Mouse (Mus musculus): ENCODE measurements around the gene Tarsl2. TPM values are rescaled to one million over a fixed set of nuclear protein-coding genes. Genes with fewer than 3 reads are reported as not detected.

The Tarsl2 gene
- polyA plus RNA-seq, 1 experiment = 3.3 TPM

DNA sequence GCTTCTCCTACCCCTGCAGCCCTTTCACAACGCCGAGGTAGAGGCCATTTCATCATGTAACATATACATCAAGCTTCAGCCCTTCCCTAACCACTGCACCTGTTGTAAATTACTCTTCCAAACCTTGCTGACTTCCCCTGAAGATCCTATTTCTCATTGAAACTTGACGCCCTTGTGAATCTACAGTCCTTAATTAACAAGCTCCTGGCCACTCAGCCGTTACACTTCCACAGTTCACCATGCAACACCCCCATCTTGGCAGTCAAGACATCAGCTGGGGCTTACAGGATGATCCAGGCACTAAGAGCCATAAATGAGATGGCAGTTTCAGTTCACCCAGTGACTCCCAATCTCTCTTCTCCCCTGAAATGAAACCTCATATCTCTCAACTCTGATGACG is 31.0 kb upstream of the Tarsl2 start:
- Histone ChIP-seq H3ac (ENCODE audit: control insufficient read depth, insufficient read length, low read depth) (no peak overlapping the region), H3K4me3 (ENCODE audit: insufficient read depth, poor library complexity, severe bottlenecking) (no peak overlapping the region), H3K36me3 (ENCODE audit: control insufficient read depth, insufficient read depth) (no peaks in the 10 kb centered on the region), H3K79me2 (ENCODE audit: control insufficient read depth, insufficient read depth) (no peaks in the 10 kb centered on the region), H3K27me3 (ENCODE audit: control insufficient read depth, insufficient read depth, insufficient read length) (peaks cover 3% of the 10 kb centered on the region), H3K79me3 (ENCODE audit: low read depth) (no peaks in the 10 kb centered on the region)
- TF ChIP-seq MAX (IDR thresholded peaks at IDR 0.05) (no peak), MYOG (IDR thresholded peaks at IDR 0.05; ENCODE audit: control insufficient read depth, extremely low read depth, insufficient read length) (no peak), MYOD1 (IDR thresholded peaks at IDR 0.05; ENCODE audit: control insufficient read depth, insufficient read length, low read depth) (no peak), USF1 (IDR thresholded peaks at IDR 0.05; ENCODE audit: low read depth) (no peak), CEBPB (IDR thresholded peaks at IDR 0.05; ENCODE audit: low read depth) (no peak), CTCF (IDR thresholded peaks at IDR 0.05; ENCODE audit: control insufficient read depth, insufficient read depth, insufficient read length) (no peak), FOSL1 (IDR thresholded peaks at IDR 0.05; ENCODE audit: insufficient read depth, low read length, poor library complexity, severe bottlenecking) (no peak)

- Histone ChIP-seq H3K27me3 (ENCODE audit: control insufficient read depth, insufficient read depth, insufficient read length) (peaks cover 25% of the 10 kb centered on the region), H3K36me3 (ENCODE audit: control insufficient read depth, insufficient read depth) (no peaks in the 10 kb centered on the region), H3K4me3 (ENCODE audit: insufficient read depth, poor library complexity, severe bottlenecking) (no peak overlapping the region), H3K79me3 (ENCODE audit: low read depth) (no peaks in the 10 kb centered on the region), H3K79me2 (ENCODE audit: control insufficient read depth, insufficient read depth) (no peaks in the 10 kb centered on the region), H3ac (ENCODE audit: control insufficient read depth, insufficient read length, low read depth) (no peak overlapping the region)
- TF ChIP-seq MYOG (IDR thresholded peaks at IDR 0.05; ENCODE audit: control insufficient read depth, extremely low read depth, insufficient read length) = no peak
- no peak for TF ChIP-seq USF1 (IDR thresholded peaks at IDR 0.05; ENCODE audit: low read depth)
- TF ChIP-seq MYOD1 (IDR thresholded peaks at IDR 0.05; ENCODE audit: control insufficient read depth, insufficient read length, low read depth) = no peak
- no peak for TF ChIP-seq CTCF (IDR thresholded peaks at IDR 0.05; ENCODE audit: control insufficient read depth, insufficient read depth, insufficient read length)
- TF ChIP-seq FOSL1 (IDR thresholded peaks at IDR 0.05; ENCODE audit: insufficient read depth, low read length, poor library complexity, severe bottlenecking) = no peak
Observed at GRCm38 (mm10) chr7:65618751-65619150, 25.9 kb upstream of the Tarsl2 start.

- TF ChIP-seq CTCF (IDR thresholded peaks at IDR 0.05; ENCODE audit: control insufficient read depth, insufficient read depth, insufficient read length) (no peak), MYOD1 (IDR thresholded peaks at IDR 0.05; ENCODE audit: control insufficient read depth, insufficient read length, low read depth) (no peak), MYOG (IDR thresholded peaks at IDR 0.05; ENCODE audit: control insufficient read depth, extremely low read depth, insufficient read length) (no peak), USF1 (IDR thresholded peaks at IDR 0.05; ENCODE audit: low read depth) (no peak), CEBPB (IDR thresholded peaks at IDR 0.05; ENCODE audit: low read depth) (no peak), MAX (IDR thresholded peaks at IDR 0.05) (no peak), FOSL1 (IDR thresholded peaks at IDR 0.05; ENCODE audit: insufficient read depth, low read length, poor library complexity, severe bottlenecking) (no peak)
- H3K27me3 ChIP-seq (ENCODE audit: control insufficient read depth, insufficient read depth, insufficient read length) = peaks cover 27% of the 10 kb centered on the region
- no peaks in the 10 kb centered on the region for H3K79me2 ChIP-seq (ENCODE audit: control insufficient read depth, insufficient read depth)
- H3K36me3 ChIP-seq (ENCODE audit: control insufficient read depth, insufficient read depth) = no peaks in the 10 kb centered on the region
- H3K79me3 ChIP-seq (ENCODE audit: low read depth) = no peaks in the 10 kb centered on the region
- no peak overlapping the region for H3K4me3 ChIP-seq (ENCODE audit: insufficient read depth, poor library complexity, severe bottlenecking)
- no peak overlapping the region for H3ac ChIP-seq (ENCODE audit: control insufficient read depth, insufficient read length, low read depth)
Observed at GRCm38 (mm10) chr7:65620746-65621145, 24.0 kb upstream of the Tarsl2 start.

DNA sequence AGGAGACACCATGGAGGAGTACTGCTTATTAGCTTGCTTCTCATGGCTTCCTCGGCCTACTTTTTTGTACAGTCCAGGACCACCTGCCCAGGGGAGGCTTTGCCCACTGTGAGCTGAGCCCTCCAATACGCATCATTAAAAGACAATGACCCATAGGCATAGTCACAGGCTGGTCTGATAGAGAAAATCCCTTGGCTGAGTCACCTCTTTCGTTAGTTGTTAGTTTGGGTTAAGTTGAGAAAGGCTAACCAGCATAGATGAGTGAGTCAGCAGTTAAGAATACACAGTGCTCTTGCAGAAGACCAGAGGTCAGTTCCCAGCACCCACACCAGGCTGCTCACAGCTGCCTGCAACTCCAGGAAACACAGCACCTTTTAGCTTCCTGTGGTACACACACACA is 21.4 kb upstream of the Tarsl2 start:
- Histone ChIP-seq H3K36me3 (ENCODE audit: control insufficient read depth, insufficient read depth) (no peaks in the 10 kb centered on the region), H3K4me3 (ENCODE audit: insufficient read depth, poor library complexity, severe bottlenecking) (no peak overlapping the region), H3K79me2 (ENCODE audit: control insufficient read depth, insufficient read depth) (no peaks in the 10 kb centered on the region), H3K27me3 (ENCODE audit: control insufficient read depth, insufficient read depth, insufficient read length) (peaks cover 24% of the 10 kb centered on the region), H3ac (ENCODE audit: control insufficient read depth, insufficient read length, low read depth) (no peak overlapping the region), H3K79me3 (ENCODE audit: low read depth) (no peaks in the 10 kb centered on the region)
- TF ChIP-seq USF1 (IDR thresholded peaks at IDR 0.05; ENCODE audit: low read depth) = no peak
- TF ChIP-seq CEBPB (IDR thresholded peaks at IDR 0.05; ENCODE audit: low read depth) = no peak
- TF ChIP-seq CTCF (IDR thresholded peaks at IDR 0.05; ENCODE audit: control insufficient read depth, insufficient read depth, insufficient read length) = no peak
- TF ChIP-seq MAX (IDR thresholded peaks at IDR 0.05) = no peak
- no peak for TF ChIP-seq MYOD1 (IDR thresholded peaks at IDR 0.05; ENCODE audit: control insufficient read depth, insufficient read length, low read depth)
- TF ChIP-seq FOSL1 (IDR thresholded peaks at IDR 0.05; ENCODE audit: insufficient read depth, low read length, poor library complexity, severe bottlenecking) = no peak
- TF ChIP-seq MYOG (IDR thresholded peaks at IDR 0.05; ENCODE audit: control insufficient read depth, extremely low read depth, insufficient read length) = no peak

- H3K27me3 ChIP-seq (ENCODE audit: control insufficient read depth, insufficient read depth, insufficient read length) = peaks cover 20% of the 10 kb centered on the region
- TF ChIP-seq MYOG (IDR thresholded peaks at IDR 0.05; ENCODE audit: control insufficient read depth, extremely low read depth, insufficient read length) = no peak
- no peak for TF ChIP-seq CEBPB (IDR thresholded peaks at IDR 0.05; ENCODE audit: low read depth)
- no peak for TF ChIP-seq USF1 (IDR thresholded peaks at IDR 0.05; ENCODE audit: low read depth)
- no peak for TF ChIP-seq FOSL1 (IDR thresholded peaks at IDR 0.05; ENCODE audit: insufficient read depth, low read length, poor library complexity, severe bottlenecking)
- TF ChIP-seq CTCF (IDR thresholded peaks at IDR 0.05; ENCODE audit: control insufficient read depth, insufficient read depth, insufficient read length) = no peak
- no peak for TF ChIP-seq MAX (IDR thresholded peaks at IDR 0.05)
- no peak for TF ChIP-seq MYOD1 (IDR thresholded peaks at IDR 0.05; ENCODE audit: control insufficient read depth, insufficient read length, low read depth)
- no peaks in the 10 kb centered on the region for H3K36me3 ChIP-seq (ENCODE audit: control insufficient read depth, insufficient read depth)
- H3K79me2 ChIP-seq (ENCODE audit: control insufficient read depth, insufficient read depth) = no peaks in the 10 kb centered on the region
- H3K79me3 ChIP-seq (ENCODE audit: low read depth) = no peaks in the 10 kb centered on the region
- H3ac ChIP-seq (ENCODE audit: control insufficient read depth, insufficient read length, low read depth) = no peak overlapping the region
- H3K4me3 ChIP-seq (ENCODE audit: insufficient read depth, poor library complexity, severe bottlenecking) = no peak overlapping the region
Observed at GRCm38 (mm10) chr7:65625528-65625927, 19.2 kb upstream of the Tarsl2 start.

GRCm38 (mm10) chr7:65629846-65630245 is 14.9 kb upstream of the Tarsl2 start:
- no peaks in the 10 kb centered on the region for H3K79me3 ChIP-seq (ENCODE audit: low read depth)
- H3K27me3 ChIP-seq (ENCODE audit: control insufficient read depth, insufficient read depth, insufficient read length) = peaks cover 18% of the 10 kb centered on the region
- no peak overlapping the region for H3ac ChIP-seq (ENCODE audit: control insufficient read depth, insufficient read length, low read depth)
- H3K36me3 ChIP-seq (ENCODE audit: control insufficient read depth, insufficient read depth) = no peaks in the 10 kb centered on the region
- H3K79me2 ChIP-seq (ENCODE audit: control insufficient read depth, insufficient read depth) = no peaks in the 10 kb centered on the region
- TF ChIP-seq CEBPB (IDR thresholded peaks at IDR 0.05; ENCODE audit: low read depth) (no peak), MYOD1 (IDR thresholded peaks at IDR 0.05; ENCODE audit: control insufficient read depth, insufficient read length, low read depth) (no peak), FOSL1 (IDR thresholded peaks at IDR 0.05; ENCODE audit: insufficient read depth, low read length, poor library complexity, severe bottlenecking) (no peak), MYOG (IDR thresholded peaks at IDR 0.05; ENCODE audit: control insufficient read depth, extremely low read depth, insufficient read length) (no peak), CTCF (IDR thresholded peaks at IDR 0.05; ENCODE audit: control insufficient read depth, insufficient read depth, insufficient read length) (no peak)
- no peak overlapping the region for H3K4me3 ChIP-seq (ENCODE audit: insufficient read depth, poor library complexity, severe bottlenecking)

Data from C2C12 (cell line).